Mouse (Mus musculus): ENCODE measurements around the gene Nup188.

The Nup188 gene

GRCm38 (mm10) chr2:30386913-30387312 is 100.7 kb downstream of the Nup188 start:
- DNase-seq (ENCODE audit: low read depth, low spot score), result no peak

GRCm38 (mm10) chr2:30389000-30389399 is 102.8 kb downstream of the Nup188 start:
- DNase-seq (ENCODE audit: low read depth, low spot score), result peak; percentile 57

GRCm38 (mm10) chr2:30392114-30392576 is 105.9 kb downstream of the Nup188 start, which contains the start of gene Dolpp1:
TSS of gene Dolpp1 (plus strand) at chr2:30392254.
- DNase-seq (ENCODE audit: low read depth, low spot score), result peak; percentile 100

GRCm38 (mm10) chr2:30392577-30393369 is 106.6 kb downstream of the Nup188 start:
- DNase-seq (ENCODE audit: low read depth, low spot score), result peak; percentile 90

- no peak for DNase-seq (ENCODE audit: low read depth, low spot score)
These were observed 107.1 kb downstream of the Nup188 start for GRCm38 (mm10) chr2:30393370-30393656.

Data from R1 (cell line).